Mouse (Mus musculus) C2C12 (cell line): ENCODE results near the gene Snx17. TPM values are rescaled to one million over a fixed set of nuclear protein-coding genes. Genes with fewer than 3 reads are reported as not detected.

Experiments used
- H3K27me3 ChIP-seq: one replicate; pipeline ENCODE4 v1.6.1; 2011; ENCODE audit not compliant: control insufficient read depth, insufficient read depth, insufficient read length
- H3K36me3 ChIP-seq: one replicate; pipeline ENCODE4 v1.6.1; 2011; ENCODE audit not compliant: control insufficient read depth, insufficient read depth
- H3K4me3 ChIP-seq: one replicate; pipeline ENCODE4 v1.5.1; 2011; ENCODE audit warnings: mild to moderate bottlenecking, control low read depth; ENCODE audit not compliant: poor library complexity, insufficient read depth, severe bottlenecking
- H3K79me2 ChIP-seq: one replicate; pipeline ENCODE4 v1.6.1; 2011; ENCODE audit not compliant: control insufficient read depth, insufficient read depth
- H3K79me3 ChIP-seq: one replicate; pipeline ENCODE4 v1.6.1; 2011; ENCODE audit warnings: low read depth, control low read depth
- H3ac ChIP-seq: one replicate; pipeline ENCODE3; 2011; ENCODE audit warnings: low read depth; ENCODE audit not compliant: control insufficient read depth, insufficient read length
- CEBPB ChIP-seq: IDR thresholded peaks from one replicate; pipeline ENCODE4 v1.6.1; 2011; ENCODE audit warnings: low read depth, mild to moderate bottlenecking, control low read depth, moderate library complexity
- CTCF ChIP-seq: IDR thresholded peaks from one replicate; pipeline ENCODE4 v1.5.1; 2011; ENCODE audit not compliant: control insufficient read depth, insufficient read depth, insufficient read length
- FOSL1 ChIP-seq: IDR thresholded peaks from one replicate; pipeline ENCODE4 v1.8.0; 2011; ENCODE audit warnings: mild to moderate bottlenecking, low read length; ENCODE audit not compliant: poor library complexity, insufficient read depth, severe bottlenecking
- MAX ChIP-seq: IDR thresholded peaks from one replicate; pipeline ENCODE4 v1.6.1; 2011; ENCODE audit warnings: mild to moderate bottlenecking, control low read depth
- MYOD1 ChIP-seq: IDR thresholded peaks from one replicate; pipeline ENCODE4 v1.6.1; 2011; ENCODE audit warnings: low read depth; ENCODE audit not compliant: control insufficient read depth, insufficient read length
- MYOG ChIP-seq: IDR thresholded peaks from one replicate; pipeline ENCODE4 v1.6.1; 2011; ENCODE audit not compliant: control insufficient read depth, insufficient read length; ENCODE audit errors: extremely low read depth
- USF1 ChIP-seq: IDR thresholded peaks from one replicate; pipeline ENCODE4 v1.6.1; 2011; ENCODE audit warnings: low read depth, mild to moderate bottlenecking, control low read depth, moderate library complexity
- polyA plus RNA-seq: library from polyadenylated mRNA; unstranded; fragments of >200 nt; fragmentation: generic; extraction: Trizol; gene quantifications from one replicate; pipeline ENCODE4 v1.2.1, GENCODE M21; 2012; ENCODE audit warnings: missing spikeins

The Snx17 gene
- polyA plus RNA-seq, 1 experiment: 115 TPM

DNA sequence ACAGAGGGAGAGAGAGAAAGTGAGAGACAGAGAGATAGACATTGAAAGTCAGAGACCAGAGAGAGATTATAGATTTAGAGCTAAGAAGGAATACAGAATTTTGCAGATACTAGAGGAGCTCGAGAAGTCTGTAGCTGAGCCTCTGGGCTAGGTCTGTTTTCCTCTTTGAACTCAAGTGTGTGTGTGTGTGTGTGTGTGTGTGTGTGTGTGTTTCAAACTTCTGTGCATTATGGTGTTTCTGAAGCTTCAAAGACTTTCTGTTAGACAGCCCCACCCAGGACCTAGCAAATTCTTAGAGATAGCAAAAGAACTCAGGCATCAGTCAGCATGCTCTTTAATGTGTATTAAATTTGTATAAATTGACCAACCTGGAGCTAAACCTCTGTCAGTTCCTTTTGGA lies 33.6 kb downstream of the Snx17 start:
- no peak for TF ChIP-seq CEBPB
- no peak for TF ChIP-seq MYOD1
- no peak for TF ChIP-seq USF1
- no peak for TF ChIP-seq MYOG
- no peak for TF ChIP-seq FOSL1
- TF ChIP-seq CTCF: no peak
- no peak for TF ChIP-seq MAX
- Histone ChIP-seq H3K79me2 (no peaks in the 10 kb centered on the region), H3K36me3 (no peaks in the 10 kb centered on the region), H3ac (no peak overlapping the region), H3K4me3 (no peak overlapping the region), H3K79me3 (no peaks in the 10 kb centered on the region), H3K27me3 (no peaks in the 10 kb centered on the region)

DNA sequence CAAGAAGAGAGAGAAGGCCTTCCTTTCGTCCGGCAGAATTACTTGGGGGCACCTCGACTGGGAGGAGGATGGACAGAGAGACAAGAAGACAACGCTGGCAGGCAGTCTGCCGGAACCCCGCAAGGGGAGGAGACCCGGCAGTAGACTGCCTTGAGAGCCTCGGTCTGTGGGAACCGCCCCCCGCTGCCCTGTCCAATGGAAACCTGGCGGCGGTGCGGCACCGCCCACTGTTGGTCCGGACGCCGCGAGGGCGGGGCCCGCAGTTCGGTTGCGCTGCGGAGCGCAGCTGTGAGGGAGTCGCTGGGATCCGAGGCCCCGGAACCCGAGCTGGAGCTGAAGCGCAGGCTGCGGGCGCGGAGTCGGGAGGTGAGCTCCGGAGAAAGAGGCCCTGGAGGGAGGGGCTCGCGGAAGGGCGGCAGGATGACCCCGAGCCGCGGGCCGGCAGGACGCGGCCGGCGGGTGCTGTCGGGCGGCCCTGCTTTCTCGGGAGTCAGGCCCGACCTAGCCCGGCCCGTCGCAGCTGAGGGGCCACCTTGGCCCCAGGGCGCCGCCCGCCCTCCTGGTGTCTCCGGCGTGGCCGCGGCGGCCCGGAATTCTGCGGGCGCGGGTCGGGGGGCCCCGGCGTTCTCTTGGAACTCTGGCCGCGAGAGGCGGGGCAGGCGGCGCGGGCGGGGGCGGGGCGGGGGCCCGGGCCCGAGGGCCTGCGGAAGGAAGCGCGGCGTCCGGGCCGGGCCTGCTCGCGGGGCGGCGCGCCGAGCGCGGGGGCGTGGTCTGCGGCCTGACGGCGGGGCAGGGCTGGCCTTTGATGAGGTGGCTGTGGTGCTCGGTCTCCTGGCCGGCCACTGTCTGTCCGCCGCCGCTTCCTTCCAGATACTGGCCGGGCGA lies 47.9 kb downstream of the Snx17 start, which contains the start of the genes Nrbp1 and Gm9970:
Nrbp1 (plus strand) TSS at position 228 of the 885 bp plus-strand sequence.
Gm9970 (minus strand) TSS at position 596 of the 885 bp plus-strand sequence.
- peaks cover 23% of the 10 kb centered on the region for H3K36me3 ChIP-seq
- peak within 1 kb of the TSS; percentile 66 for H3K4me3 ChIP-seq
- peak within 1 kb of the TSS; percentile 77 for H3ac ChIP-seq

DNA sequence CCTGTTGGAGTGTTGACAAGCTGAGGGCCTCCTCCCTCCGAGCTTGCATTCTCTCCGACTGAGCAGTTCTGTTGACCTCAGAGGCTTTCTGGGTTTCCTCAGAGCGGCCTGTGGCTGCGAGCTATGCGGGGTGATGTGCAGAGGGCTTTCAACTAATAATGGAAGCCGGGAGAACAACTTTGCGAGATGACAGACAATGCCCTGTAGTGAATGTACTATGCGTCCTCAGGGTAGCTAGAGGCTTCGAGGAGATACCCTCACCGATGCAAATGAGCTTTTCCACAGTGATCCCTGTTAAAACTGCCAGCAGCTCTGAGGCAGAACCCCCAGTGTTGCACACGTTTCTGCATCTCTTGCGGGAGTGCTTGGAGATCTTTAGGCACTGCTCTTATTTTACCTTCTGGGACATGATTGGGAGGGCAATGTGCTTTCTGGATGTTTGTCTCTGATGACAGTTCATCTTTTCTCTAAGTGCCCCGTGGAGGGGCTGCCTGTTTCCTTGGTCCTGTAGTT lies 48.6 kb downstream of the Snx17 start:
- no peaks in the 10 kb centered on the region for H3K27me3 ChIP-seq

More for the DNA sequence above, 47.9 kb downstream of the Snx17 start, which contains the start of the genes Nrbp1 and Gm9970:
- H3K79me3 ChIP-seq: peaks cover 23% of the 10 kb centered on the region
- TF ChIP-seq MYOD1 (no peak), MYOG (no peak), MAX (no peak), FOSL1 (no peak), CTCF (no peak), CEBPB (no peak), USF1 (no peak)
- H3K79me2 ChIP-seq: peaks cover 31% of the 10 kb centered on the region
- H3K27me3 ChIP-seq: no peaks in the 10 kb centered on the region

DNA sequence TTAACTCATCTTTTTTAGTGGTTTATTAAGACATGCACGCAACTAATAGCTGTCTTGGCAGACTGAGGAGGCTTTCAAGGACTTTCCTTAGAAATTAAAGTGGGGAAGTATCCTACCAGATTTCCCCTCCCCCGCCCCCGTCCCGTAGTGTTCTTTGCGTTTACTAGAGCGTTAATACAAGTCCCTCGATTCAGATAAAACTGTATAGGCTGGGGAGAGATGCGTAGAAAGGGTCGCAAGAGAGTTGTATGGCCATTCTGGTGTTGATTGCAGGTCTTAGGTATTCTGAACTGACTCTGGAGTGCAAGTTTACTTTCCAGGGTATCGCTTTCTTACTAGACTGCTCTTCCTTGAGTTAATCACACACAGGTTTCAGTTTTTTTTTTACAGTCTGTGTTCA lies 49.2 kb downstream of the Snx17 start:
- H3K27me3 ChIP-seq: no peaks in the 10 kb centered on the region
- H3ac ChIP-seq: no peak overlapping the region
- peaks cover 35% of the 10 kb centered on the region for H3K36me3 ChIP-seq
- H3K79me2 ChIP-seq: peaks cover 31% of the 10 kb centered on the region
- peaks cover 23% of the 10 kb centered on the region for H3K79me3 ChIP-seq
- H3K4me3 ChIP-seq: peak overlapping the region; percentile 18
- no peak for TF ChIP-seq MAX
- TF ChIP-seq USF1: no peak
- TF ChIP-seq MYOG: no peak
- TF ChIP-seq MYOD1: no peak
- no peak for TF ChIP-seq FOSL1
- TF ChIP-seq CEBPB: no peak
- no peak for TF ChIP-seq CTCF

More for the DNA sequence above, 48.6 kb downstream of the Snx17 start:
- Histone ChIP-seq H3ac (peak overlapping the region; percentile 77), H3K79me2 (peaks cover 31% of the 10 kb centered on the region), H3K4me3 (peak overlapping the region; percentile 66), H3K79me3 (peaks cover 23% of the 10 kb centered on the region), H3K36me3 (peaks cover 30% of the 10 kb centered on the region)
- no peak for TF ChIP-seq FOSL1
- no peak for TF ChIP-seq MYOD1
- TF ChIP-seq MYOG: no peak
- TF ChIP-seq MAX: no peak
- TF ChIP-seq USF1: no peak
- no peak for TF ChIP-seq CTCF
- no peak for TF ChIP-seq CEBPB

Other genes with a start within 250 kb of the Snx17 start
- 8.2 TPM for gene Cgref1, start 247.6 kb upstream of the Snx17 start, polyA plus RNA-seq
- 108 TPM for gene Preb, start 232.9 kb upstream of the Snx17 start, polyA plus RNA-seq
- gene Tcf23, start 224.6 kb upstream of the Snx17 start, polyA plus RNA-seq: 0.07 TPM
- 70.7 TPM for gene Atraid, start 144.9 kb upstream of the Snx17 start, polyA plus RNA-seq
- 11.6 TPM for gene Slc5a6, start 144.3 kb upstream of the Snx17 start, polyA plus RNA-seq
- gene Cad, start 138.4 kb upstream of the Snx17 start, polyA plus RNA-seq: 64.9 TPM
- gene Dnajc5g, start 86.9 kb upstream of the Snx17 start, polyA plus RNA-seq: not detected
- gene Slc30a3, start 85.0 kb upstream of the Snx17 start, polyA plus RNA-seq: 0.71 TPM
- 6.5 TPM for gene Trim54, start 76.5 kb upstream of the Snx17 start, polyA plus RNA-seq
- not detected for gene Ucn, start 54.4 kb upstream of the Snx17 start, polyA plus RNA-seq
- 35.6 TPM for gene Mpv17, start 39.0 kb upstream of the Snx17 start, polyA plus RNA-seq
- gene Gm29609, start 13.3 kb upstream of the Snx17 start, polyA plus RNA-seq: 2.9 TPM
- 36.9 TPM for gene Gtf3c2, start 13.1 kb upstream of the Snx17 start, polyA plus RNA-seq
- 46.8 TPM for gene Eif2b4, start 203 bp downstream of the Snx17 start, polyA plus RNA-seq
- 20.9 TPM for gene Zfp513, start 9.1 kb downstream of the Snx17 start, polyA plus RNA-seq
- 159 TPM for gene Ppm1g, start 27.5 kb downstream of the Snx17 start, polyA plus RNA-seq
- gene Nrbp1, start 47.6 kb downstream of the Snx17 start, polyA plus RNA-seq: 59.1 TPM
- 0.09 TPM for gene Gm9970, start 48.0 kb downstream of the Snx17 start, polyA plus RNA-seq
- 0.88 TPM for gene Krtcap3, start 58.5 kb downstream of the Snx17 start, polyA plus RNA-seq
- gene Ift172, start 97.9 kb downstream of the Snx17 start, polyA plus RNA-seq: 10.7 TPM
- 17.7 TPM for gene Fndc4, start 102.9 kb downstream of the Snx17 start, polyA plus RNA-seq
- not detected for gene Gckr, start 104.2 kb downstream of the Snx17 start, polyA plus RNA-seq